Mouse (Mus musculus): ENCODE results near the gene Tsnaxip1. TPM values are rescaled to one million over a fixed set of nuclear protein-coding genes. Genes with fewer than 3 reads are reported as not detected.
"Not testable (repeated sequence)": the region's sequence is repeated elsewhere in the genome, so short reads cannot be mapped to it uniquely, and the experiment has no call there.

Tsnaxip1 gene
- total RNA-seq, 4 experiments from 2014 or later, result not detected

DNA sequence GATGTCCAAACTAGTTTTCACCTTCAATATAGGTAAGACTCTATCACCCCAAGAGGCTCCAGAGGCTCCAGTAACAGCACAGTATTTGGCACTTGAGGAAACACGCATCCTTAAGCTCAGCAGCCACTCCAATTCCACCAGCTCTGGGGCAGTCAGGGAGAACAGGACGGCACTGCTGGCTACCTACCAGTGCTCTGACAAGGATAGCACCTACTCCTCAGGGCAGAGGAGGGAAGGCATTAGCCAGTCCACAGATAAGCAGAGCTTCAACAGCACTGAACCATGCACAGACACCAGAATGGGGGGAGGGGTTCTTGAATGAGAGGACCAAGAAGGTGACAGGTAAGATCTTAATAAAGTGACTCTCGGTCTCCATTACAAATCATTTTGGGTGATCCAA, 7.9 kb upstream of the Tsnaxip1 start:
- DNase-seq, result no peak

- DNase-seq, result no peak
These were observed 6.6 kb upstream of the Tsnaxip1 start for GRCm38 (mm10) chr8:105820925-105821324.

DNA sequence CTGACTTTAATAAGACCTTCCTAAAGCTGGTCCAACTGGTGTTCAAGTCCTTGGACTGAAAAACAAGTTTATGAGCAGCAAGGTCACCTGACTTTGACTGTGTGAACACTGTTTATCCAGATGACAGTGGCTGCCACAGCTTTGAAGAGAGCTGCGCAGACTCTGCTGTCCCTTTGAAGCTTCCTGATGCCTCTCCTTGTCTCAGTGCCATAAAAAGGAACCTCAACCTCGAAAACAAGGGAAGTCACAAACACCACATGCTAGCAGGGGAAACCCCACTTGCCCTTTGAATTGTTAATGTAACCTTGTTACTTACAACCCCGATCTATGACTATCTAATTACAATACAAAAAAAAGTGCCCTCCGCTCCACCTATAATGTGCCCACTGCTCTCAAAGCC, 2.0 kb upstream of the Tsnaxip1 start:
- no peak for DNase-seq

DNA sequence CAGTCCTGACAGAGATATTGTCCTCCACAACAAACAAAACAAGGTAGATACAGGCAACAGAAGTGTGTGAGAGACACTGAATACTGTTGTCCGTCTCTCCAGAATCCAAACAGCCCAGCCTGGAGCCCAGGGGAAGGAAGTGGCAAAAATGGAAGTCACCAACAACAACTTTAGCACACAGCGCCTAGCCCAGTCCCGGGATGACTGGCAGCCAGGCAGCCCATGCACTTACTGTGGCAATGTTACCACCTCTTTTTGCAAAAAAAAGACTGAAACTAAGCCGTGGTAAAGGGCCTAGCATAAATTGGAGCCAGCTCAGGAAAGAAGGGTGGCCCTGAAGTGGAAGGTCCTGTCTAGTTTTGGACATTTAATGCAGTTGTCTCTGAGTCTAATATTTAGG, 1.2 kb upstream of the Tsnaxip1 start:
- DNase-seq, result no peak

DNA sequence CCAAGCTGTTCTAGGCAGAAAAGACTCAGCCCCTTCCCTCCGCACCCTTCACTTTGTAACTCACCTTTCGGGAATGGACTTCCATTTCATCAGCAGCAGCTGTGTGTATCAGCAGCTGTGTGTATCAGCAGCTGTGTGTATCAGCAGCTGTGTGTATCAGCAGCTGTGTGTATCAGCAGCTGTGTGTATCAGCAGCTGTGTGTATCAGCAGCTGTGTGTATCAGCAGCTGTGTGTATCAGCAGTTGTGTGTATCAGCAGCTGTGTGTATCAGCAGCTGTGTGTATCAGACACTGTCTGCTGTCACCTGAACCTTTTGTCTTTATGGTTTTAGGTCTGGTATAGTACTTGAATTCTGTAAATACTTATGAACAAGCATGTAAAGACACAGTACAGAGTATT, 6.2 kb downstream of the Tsnaxip1 start:
- DNase-seq, result not testable (repeated sequence)

GRCm38 (mm10) chr8:105835318-105835717, 7.8 kb downstream of the Tsnaxip1 start:
- peak; percentile 60 for DNase-seq

GRCm38 (mm10) chr8:105836991-105837390, 9.5 kb downstream of the Tsnaxip1 start:
- no peak for DNase-seq

DNA sequence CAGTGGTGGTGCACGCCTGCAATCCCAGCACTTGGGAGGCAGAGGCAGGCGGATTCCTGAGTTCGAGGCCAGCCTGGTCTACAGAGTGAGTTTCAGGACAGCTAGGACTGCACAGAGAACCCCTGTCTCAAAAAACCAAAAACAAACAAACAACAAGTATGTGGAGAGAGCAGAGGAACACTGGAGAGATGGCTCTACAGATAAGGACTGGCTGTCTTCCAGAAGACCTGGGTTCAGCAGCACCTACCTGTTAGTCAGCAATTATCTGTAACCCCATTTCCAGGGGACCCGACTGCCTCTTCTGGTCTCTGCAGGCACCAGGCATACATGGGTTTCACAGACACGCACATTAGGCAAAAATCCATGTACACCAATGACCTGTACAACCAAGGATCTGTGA, 11.7 kb downstream of the Tsnaxip1 start:
- DNase-seq, result no peak

DNA sequence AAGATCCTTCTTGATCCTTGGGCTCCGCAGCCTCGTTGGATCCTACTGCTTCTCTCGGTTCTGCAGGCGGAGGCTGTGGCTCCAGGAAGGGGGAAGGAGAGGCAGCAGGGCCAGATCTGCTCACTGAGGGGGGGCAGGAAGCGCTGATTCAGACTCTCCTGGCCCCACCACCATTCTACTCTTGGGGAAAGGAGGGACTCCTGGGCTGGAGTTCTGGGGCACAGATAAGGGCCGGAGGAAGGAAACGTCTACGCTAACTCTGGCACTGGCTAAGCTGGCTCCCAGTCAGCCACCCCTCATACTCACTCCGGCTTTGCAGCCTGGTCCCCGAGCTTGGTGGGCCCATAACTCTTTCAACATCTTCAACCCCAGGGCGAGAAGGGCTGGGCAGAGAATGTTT, 19.1 kb downstream of the Tsnaxip1 start:
- DNase-seq, result no peak

GRCm38 (mm10) chr8:105850014-105850413, 22.5 kb downstream of the Tsnaxip1 start:
- no peak for DNase-seq

DNA sequence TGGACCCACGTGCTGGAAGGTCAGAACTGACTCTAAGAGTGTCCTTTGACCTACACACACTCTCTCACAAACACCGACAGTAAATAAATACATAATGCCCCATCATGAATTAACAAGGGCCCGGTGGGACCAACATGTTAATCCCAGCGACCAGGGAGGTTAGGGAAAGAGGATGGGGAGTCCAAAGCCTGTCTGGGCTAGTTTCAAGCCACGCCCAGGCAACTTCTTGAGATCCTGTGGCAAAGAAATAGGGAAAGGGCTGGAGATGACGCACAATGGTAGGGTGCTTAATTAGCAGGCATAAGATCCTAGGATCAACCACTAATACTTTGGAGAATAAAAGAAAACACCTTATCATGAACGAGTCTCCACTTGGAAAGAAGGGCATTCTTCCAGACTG, 23.1 kb downstream of the Tsnaxip1 start:
- no peak for DNase-seq

- peak; percentile 87 for DNase-seq
These were observed 24.2 kb downstream of the Tsnaxip1 start for GRCm38 (mm10) chr8:105851651-105852143.

DNA sequence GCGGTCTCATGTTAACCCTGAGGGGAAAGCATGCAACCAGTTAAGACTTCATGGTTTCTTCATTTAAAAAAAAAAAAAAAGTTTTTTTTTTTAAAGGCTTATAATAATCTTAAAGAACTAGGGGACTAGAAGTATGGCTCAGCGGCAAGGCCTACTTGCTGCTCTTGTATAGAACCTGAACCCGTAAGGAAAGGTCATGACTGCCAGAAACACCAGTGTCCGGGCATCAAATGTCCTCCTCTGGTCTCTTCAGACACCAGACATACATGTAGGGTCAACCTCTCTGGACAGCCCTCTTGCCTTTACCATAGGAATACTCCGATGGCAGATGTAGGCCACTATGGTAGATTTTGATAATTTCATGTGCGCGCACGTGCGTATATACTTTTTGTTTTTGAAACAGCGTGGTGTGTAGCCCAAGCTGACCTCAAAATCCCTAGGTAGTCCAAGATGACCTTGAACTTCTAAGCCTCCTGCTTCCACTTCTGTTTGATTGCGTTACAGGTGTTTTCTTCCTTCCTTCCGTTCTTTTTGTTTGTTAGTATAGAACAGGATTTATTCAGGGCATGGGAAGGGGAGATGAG, 24.7 kb downstream of the Tsnaxip1 start:
- no peak for DNase-seq

DNA sequence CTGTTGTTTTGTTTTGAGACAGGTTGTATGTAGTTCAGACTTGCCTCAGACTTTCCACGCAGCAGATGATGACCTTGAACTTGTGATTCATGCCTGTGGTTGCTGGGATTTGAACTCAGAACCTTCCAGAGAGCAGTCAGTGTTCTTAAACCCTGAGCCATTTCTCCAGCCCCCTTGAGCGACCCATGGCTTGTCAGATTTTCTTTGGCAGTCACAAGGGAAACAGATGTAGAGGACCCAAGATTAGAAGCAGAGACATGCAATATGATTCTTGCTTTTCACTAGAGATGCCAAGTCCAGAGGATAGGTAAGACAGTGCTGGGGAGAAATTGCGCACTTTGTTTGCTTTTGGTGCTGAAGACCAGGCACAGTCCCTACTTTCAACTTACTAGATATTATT, 25.6 kb downstream of the Tsnaxip1 start, which contains the start of gene Cenpt:
Cenpt (minus strand) TSS at position 101 of the 400 bp plus-strand sequence.
- DNase-seq, result no peak

GRCm38 (mm10) chr8:105854303-105854702, 26.8 kb downstream of the Tsnaxip1 start:
- DNase-seq, result no peak

GRCm38 (mm10) chr8:105854715-105855216, 27.2 kb downstream of the Tsnaxip1 start, which contains the start of gene Thap11:
Gene Thap11 (plus strand): TSS chr8:105855132.
- peak; percentile 86 for DNase-seq

DNA sequence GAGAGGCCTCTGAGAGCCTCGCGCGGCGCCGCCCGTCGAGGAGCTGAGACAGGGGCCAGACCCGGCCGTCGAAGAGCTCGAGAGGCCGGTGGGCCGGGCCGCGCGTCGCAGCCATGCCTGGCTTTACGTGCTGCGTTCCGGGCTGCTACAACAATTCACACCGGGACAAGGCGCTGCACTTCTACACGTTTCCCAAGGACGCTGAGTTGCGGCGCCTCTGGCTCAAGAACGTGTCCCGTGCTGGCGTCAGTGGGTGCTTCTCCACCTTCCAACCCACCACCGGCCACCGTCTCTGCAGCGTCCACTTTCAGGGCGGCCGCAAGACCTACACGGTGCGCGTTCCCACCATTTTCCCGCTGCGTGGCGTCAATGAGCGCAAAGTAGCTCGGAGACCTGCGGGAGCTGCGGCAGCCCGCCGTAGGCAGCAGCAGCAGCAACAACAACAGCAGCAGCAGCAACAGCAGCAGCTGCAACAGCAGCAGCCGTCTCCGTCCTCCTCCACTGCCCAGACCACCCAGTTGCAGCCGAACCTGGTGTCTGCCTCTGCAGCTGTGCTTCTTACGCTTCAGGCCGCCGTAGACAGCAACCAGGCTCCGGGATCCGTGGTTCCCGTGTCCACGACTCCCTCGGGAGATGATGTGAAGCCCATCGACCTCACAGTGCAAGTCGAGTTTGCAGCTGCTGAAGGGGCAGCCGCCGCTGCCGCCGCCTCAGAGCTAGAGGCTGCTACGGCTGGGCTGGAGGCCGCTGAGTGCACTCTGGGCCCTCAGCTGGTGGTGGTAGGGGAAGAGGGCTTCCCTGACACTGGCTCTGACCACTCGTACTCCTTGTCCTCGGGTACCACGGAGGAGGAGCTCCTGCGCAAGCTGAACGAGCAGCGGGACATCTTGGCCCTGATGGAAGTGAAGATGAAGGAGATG, 28.0 kb downstream of the Tsnaxip1 start:
- DNase-seq, result peak; percentile 55

- DNase-seq, result no peak
These were observed 28.8 kb downstream of the Tsnaxip1 start for GRCm38 (mm10) chr8:105856168-105856835.

- no peak for DNase-seq
These were observed 31.0 kb downstream of the Tsnaxip1 start for GRCm38 (mm10) chr8:105858495-105858894.

DNA sequence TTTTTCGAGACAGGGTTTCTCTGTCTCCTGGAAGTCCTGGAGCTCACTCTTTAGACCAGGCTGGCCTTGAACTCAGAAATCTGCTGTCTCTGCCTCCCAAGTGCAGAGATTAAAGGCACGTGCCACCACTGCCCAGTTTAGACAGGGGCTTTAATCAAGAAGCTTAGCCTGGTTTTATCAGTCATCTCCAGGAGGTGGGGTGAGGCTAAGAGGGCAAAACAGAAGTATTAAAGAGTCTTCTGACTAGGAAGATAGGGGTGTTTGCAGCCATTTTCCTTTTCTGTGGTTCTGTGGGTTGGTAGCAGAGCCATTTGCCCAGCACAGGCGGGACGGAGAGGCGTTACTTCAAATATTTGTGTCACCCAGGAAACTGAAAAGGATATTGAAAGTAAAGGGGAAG, 31.8 kb downstream of the Tsnaxip1 start:
- no peak for DNase-seq

DNA sequence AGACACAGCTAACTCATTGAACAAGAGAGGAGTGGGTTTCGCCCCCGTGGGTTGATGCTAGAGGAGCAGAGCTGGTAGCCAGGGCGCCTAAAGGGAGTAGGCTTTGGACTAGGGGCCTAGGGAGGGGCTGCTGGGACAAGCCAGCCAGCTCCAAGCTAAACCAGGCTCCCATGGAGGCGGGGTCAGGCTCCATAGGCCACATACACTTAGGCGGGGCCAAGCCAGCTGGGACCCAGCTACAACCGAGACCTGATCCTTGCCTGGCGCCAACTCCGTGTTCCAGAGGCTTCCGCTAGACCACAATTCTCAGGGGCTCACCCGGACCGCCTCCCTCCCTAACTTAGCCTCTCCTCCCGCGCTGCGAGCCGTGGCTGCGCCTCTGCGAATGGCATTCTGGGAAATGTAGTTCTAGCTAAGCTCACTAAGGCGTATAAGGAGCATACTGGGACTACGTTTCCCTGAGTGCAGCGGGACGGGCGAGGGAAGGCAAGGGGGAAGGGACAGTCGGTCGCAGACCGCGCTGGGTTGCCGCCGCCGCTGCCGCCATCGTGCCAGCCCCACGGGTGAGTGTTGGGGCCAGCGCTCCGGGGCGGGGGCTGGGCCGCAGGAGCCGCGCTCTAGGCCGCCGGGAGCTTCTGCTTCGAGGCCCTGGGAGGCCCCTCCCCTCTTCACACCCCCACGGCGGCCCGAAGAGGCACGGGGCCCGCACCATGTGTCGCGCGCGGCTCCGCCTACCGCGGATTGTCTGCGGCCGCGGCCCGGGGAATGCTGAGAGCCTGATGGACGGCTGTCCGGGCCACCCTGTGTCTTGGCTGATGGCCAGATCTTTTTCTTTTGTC, 32.8 kb downstream of the Tsnaxip1 start, which contains the start of gene Nutf2:
Nutf2 (plus strand) TSS at position 438 of the 839 bp plus-strand sequence.
- DNase-seq, result peak; percentile 97

GRCm38 (mm10) chr8:105861951-105862350, 34.4 kb downstream of the Tsnaxip1 start:
- no peak for DNase-seq

Data from adrenal gland, adult 8-10 months (tissue).